Mouse (Mus musculus) ES-Bruce4 (cell line): ENCODE results near the gene Pih1d2. TPM values are rescaled to one million over a fixed set of nuclear protein-coding genes. Genes with fewer than 3 reads are reported as not detected.

ENCODE experiments used
- H3K27ac ChIP-seq: 2 replicates; pipeline ENCODE4 v1.5.1; 2012; ENCODE audit warnings: low read length, inconsistent platforms; ENCODE audit not compliant: insufficient read depth
- H3K27me3 ChIP-seq: 2 replicates; pipeline ENCODE4 v1.6.1; 2012; ENCODE audit warnings: mild to moderate bottlenecking, low read length, inconsistent platforms; ENCODE audit not compliant: control insufficient read depth, poor library complexity, insufficient read depth, severe bottlenecking
- H3K36me3 ChIP-seq: 2 replicates; pipeline ENCODE4 v1.6.1; 2012; ENCODE audit warnings: inconsistent platforms, mild to moderate bottlenecking, low read length, moderate library complexity; ENCODE audit not compliant: control insufficient read depth, poor library complexity, insufficient read depth, severe bottlenecking
- H3K4me1 ChIP-seq: one replicate; pipeline ENCODE4 v1.8.1; 2011; ENCODE audit warnings: low read length; ENCODE audit not compliant: control insufficient read depth, insufficient read depth
- H3K4me3 ChIP-seq: 2 replicates; pipeline ENCODE4 v1.5.1; 2011; ENCODE audit warnings: low read depth, mild to moderate bottlenecking, low read length
- H3K9ac ChIP-seq: 2 replicates; pipeline ENCODE4 v1.6.1; 2012; ENCODE audit warnings: low read depth, mild to moderate bottlenecking, inconsistent platforms; ENCODE audit not compliant: poor library complexity, severe bottlenecking
- H3K9me3 ChIP-seq: replicated peaks from 2 replicates; pipeline ENCODE4 v1.6.1; 2012; ENCODE audit warnings: mild to moderate bottlenecking, low read length, inconsistent platforms; ENCODE audit not compliant: control insufficient read depth, poor library complexity, insufficient read depth, severe bottlenecking
- CTCF ChIP-seq: IDR thresholded peaks from one replicate; pipeline ENCODE4 v1.8.1; 2011; ENCODE audit warnings: low read depth, low read length
- EP300 ChIP-seq: IDR thresholded peaks from 2 replicates; pipeline ENCODE4 v1.6.1; 2011; ENCODE audit warnings: low read depth, low read length; ENCODE audit not compliant: insufficient read depth
- POLR2A ChIP-seq: IDR thresholded peaks from one replicate; pipeline ENCODE4 v1.8.1; 2011; ENCODE audit warnings: low read length; ENCODE audit not compliant: insufficient read depth
- polyA plus RNA-seq: library from polyadenylated mRNA; stranded (reverse); fragments of >200 nt; gene quantifications from 2 replicates; pipeline ENCODE4 v1.2.4, GENCODE M21; 2011; ENCODE audit warnings: low read depth; ENCODE audit not compliant: missing spikeins, insufficient read depth, insufficient read length

Pih1d2 gene
- polyA plus RNA-seq, 1 experiment, result 7.3 TPM

DNA sequence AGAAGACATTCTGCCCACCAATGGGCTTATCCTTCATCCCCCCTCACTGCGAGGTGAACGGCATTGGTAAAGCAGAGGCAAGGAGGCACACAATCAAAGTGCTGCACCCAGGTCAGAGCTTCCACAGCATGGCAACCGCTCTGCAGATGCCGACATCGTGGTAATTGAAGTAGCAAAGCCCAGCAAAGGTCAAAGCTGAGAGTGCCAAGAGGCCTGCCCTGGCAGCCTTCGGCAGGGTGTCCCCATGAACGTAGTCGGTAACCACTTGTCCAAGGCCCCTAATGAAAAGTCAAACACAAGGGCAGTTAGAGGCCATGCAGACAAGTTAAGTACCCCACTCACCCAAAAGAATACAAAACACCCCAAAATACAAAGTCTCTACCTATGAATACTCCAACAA, 20.1 kb upstream of the Pih1d2 start:
- H3K4me1 ChIP-seq, result no peaks in the 10 kb centered on the region
- H3K9me3 ChIP-seq, result no peaks in the 10 kb centered on the region
- no peak overlapping the region for H3K4me3 ChIP-seq
- H3K36me3 ChIP-seq, result peaks cover 37% of the 10 kb centered on the region
- H3K9ac ChIP-seq, result no peak overlapping the region
- TF ChIP-seq CTCF (no peak), EP300 (no peak), POLR2A (no peak)
- no peaks in the 10 kb centered on the region for H3K27me3 ChIP-seq
- H3K27ac ChIP-seq, result no peak overlapping the region

DNA sequence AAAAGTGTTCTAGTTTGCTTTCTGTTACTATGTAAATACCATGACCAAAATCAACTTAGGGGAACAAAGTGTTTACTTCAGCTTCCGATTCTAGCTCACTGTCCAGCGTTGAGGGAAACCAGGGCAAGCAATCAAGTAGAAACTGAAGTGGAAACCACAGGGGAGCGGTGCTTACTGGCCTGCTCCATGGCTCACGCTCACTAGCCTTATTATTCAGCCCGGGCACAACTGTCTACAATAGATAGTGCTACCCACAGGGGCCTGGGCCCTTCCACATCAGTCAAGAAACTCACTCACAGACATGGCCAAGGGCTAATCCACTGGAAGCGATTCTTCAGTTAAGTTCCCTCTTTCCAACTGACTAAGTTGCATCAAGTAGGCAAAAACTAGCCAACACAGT, 15.6 kb upstream of the Pih1d2 start:
- no peaks in the 10 kb centered on the region for H3K27me3 ChIP-seq
- no peaks in the 10 kb centered on the region for H3K9me3 ChIP-seq
- H3K27ac ChIP-seq, result no peak overlapping the region
- no peak overlapping the region for H3K9ac ChIP-seq
- peaks cover 36% of the 10 kb centered on the region for H3K36me3 ChIP-seq
- H3K4me1 ChIP-seq, result no peaks in the 10 kb centered on the region
- no peak for TF ChIP-seq POLR2A
- TF ChIP-seq EP300, result no peak
- no peak for TF ChIP-seq CTCF
- H3K4me3 ChIP-seq, result no peak overlapping the region

DNA sequence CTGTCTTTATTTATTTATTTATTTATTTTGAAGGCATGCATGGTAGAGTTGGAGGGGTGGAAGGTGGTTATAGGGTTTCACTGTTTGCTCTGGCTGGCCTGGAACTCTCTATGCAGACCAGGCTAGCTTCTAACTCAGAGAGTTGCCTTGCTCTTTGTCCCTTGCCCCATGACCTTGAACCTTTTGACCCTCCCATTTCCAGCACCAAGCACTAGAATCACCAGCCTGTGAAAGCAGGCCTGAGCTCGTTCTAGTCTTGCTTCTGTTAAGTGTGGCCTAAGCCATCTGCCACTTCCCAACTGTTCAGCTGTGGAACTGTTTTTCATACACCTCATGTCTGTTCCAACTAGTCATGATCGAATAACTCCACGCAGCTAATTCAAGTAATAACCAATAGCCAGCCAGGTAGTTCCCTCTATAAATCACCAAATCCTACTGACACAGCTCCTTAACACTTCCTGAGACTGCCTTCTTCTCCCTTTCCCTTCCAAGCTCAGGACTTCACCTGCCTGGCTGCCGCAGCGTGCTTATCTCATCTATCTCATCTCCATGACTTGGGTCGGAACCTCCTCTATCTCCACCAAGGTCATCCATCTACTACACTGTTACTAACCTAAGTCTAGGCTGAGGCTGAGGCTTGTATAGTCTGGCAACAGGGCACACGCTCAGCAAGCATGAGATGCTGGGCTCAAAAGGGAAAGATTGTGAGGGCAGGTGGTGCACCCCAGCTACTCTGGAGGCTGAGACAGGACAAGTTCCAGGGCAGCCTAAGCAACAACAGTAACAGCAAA, 14.9 kb upstream of the Pih1d2 start:
- H3K27me3 ChIP-seq, result no peaks in the 10 kb centered on the region
- H3K4me3 ChIP-seq, result peak overlapping the region; percentile 81
- H3K27ac ChIP-seq, result no peak overlapping the region
- H3K4me1 ChIP-seq, result no peaks in the 10 kb centered on the region
- H3K9me3 ChIP-seq, result no peaks in the 10 kb centered on the region
- TF ChIP-seq CTCF, result no peak
- no peak for TF ChIP-seq POLR2A
- no peak for TF ChIP-seq EP300
- peaks cover 31% of the 10 kb centered on the region for H3K36me3 ChIP-seq
- peak overlapping the region; percentile 43 for H3K9ac ChIP-seq

DNA sequence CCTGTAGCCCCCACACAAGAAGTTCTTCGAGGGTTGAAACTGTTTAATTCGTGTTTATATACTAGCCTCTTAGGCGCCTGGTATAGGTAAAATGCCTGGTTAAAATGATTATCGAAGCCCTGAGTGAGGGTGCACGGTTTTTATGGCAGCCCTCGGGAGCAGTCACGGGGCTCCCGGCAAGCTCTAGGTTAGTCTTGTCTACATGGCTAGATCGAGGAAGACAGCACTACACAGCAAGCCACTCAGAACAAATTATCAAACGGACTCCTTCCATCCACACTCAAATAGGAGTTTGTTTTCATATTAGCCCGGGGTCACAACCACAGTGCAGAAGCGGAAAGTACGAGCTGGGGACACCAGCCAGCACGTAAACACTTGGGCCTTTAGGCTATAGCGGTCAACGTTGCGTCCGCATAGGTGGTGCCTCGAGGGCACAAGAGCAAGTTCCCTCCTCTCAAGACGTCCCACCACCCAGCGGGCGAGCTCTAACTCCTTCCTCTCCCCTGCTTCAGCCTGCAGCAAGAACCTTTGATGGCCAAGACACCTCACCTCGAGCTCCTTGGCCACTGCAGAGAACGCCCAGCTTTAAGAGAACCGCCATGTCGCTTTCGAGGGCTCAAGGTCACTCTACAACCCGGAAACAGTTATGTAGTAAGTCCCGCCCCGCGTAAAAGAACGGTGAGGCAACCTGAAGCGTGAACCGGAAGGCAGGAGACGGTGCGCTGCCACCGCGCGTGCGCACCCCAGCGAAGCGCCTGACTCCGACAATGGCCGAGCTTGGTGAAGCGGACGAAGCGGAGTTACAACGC, 13.7 kb upstream of the Pih1d2 start, which contains the start of the genes Sdhd and Timm8b:
Gene Sdhd (minus strand): TSS at position 624 of the 809 bp plus-strand sequence.
Gene Timm8b (plus strand): TSS at position 722 of the 809 bp plus-strand sequence.
- Histone ChIP-seq H3K9me3 (no peaks in the 10 kb centered on the region), H3K4me1 (no peaks in the 10 kb centered on the region), H3K27me3 (no peaks in the 10 kb centered on the region), H3K36me3 (peaks cover 26% of the 10 kb centered on the region), H3K27ac (no peak within 1 kb of the TSS), H3K4me3 (peak within 1 kb of the TSS; percentile 90), H3K9ac (peak within 1 kb of the TSS; percentile 43)
- TF ChIP-seq POLR2A (peak; percentile 84), CTCF (no peak), EP300 (peak; percentile 27; the same call in 1 of the 2 replicates)

DNA sequence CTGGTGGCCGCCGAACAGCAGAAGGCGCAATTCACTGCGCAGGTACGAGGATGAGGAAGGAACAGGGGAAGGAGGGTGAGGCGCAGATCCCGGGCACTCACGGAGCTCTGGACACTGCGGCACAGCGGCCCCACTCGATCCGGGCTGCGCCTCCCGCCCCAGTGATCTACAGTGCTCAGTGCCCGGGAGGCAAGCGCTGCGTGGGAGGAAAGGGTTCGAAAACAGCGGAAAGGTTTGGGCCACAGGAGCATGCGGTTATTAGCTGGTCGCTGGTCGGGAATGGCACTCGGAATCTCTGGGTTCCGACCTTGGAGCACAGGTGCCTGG, 13.2 kb upstream of the Pih1d2 start:
- peaks cover 29% of the 10 kb centered on the region for H3K36me3 ChIP-seq
- H3K4me1 ChIP-seq, result no peaks in the 10 kb centered on the region
- no peak overlapping the region for H3K27ac ChIP-seq
- H3K27me3 ChIP-seq, result no peaks in the 10 kb centered on the region
- no peaks in the 10 kb centered on the region for H3K9me3 ChIP-seq
- H3K9ac ChIP-seq, result peak overlapping the region; percentile 43
- TF ChIP-seq POLR2A (no peak), CTCF (no peak), EP300 (no peak)
- H3K4me3 ChIP-seq, result peak overlapping the region; percentile 90

DNA sequence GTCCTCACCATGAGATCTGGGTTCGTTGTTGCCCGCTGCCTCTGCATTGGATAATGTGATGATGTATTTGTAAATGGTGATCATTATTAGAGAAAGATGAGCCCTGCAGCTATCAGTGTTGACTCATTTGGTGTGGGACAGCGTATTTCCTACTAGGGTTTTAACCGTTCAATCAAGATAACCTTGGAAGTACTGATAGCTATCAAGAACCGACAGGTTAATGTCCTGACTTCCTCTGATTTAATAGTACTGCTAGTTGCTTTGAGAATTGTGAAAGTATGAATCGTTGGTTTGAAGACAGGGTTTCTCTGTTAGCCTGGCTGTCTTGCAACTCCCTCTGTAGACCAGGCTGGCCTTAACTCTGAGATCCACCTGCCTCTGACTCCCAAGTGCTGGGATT, 12.8 kb upstream of the Pih1d2 start:
- Histone ChIP-seq H3K9me3 (no peaks in the 10 kb centered on the region), H3K36me3 (peaks cover 28% of the 10 kb centered on the region)

More for the DNA sequence above, 12.8 kb upstream of the Pih1d2 start:
- Histone ChIP-seq H3K27me3 (no peaks in the 10 kb centered on the region), H3K27ac (no peak overlapping the region), H3K4me1 (no peaks in the 10 kb centered on the region), H3K9ac (peak overlapping the region; percentile 43), H3K4me3 (peak overlapping the region; percentile 90)
- TF ChIP-seq EP300, result no peak
- no peak for TF ChIP-seq POLR2A
- no peak for TF ChIP-seq CTCF
